Mouse (Mus musculus): ENCODE measurements around the gene Mmp11.

GRCm38 (mm10) chr10:75921726-75922560 lies 14.4 kb downstream of the Mmp11 start:
- TF ChIP-seq CTCF (IDR thresholded peaks at IDR 0.05; ENCODE audit: low read depth): no peak
- TF ChIP-seq EP300 (optimal IDR thresholded peaks at IDR 0.05): no peak
